Mouse (Mus musculus) C2C12 (cell line): ENCODE results near the gene Qars. TPM values are rescaled to one million over a fixed set of nuclear protein-coding genes. Genes with fewer than 3 reads are reported as not detected.

Experiments used
- H3K27me3 ChIP-seq: one replicate; pipeline ENCODE4 v1.6.1; 2011; ENCODE audit not compliant: control insufficient read depth, insufficient read depth, insufficient read length
- H3K36me3 ChIP-seq: one replicate; pipeline ENCODE4 v1.6.1; 2011; ENCODE audit not compliant: control insufficient read depth, insufficient read depth
- H3K4me3 ChIP-seq: one replicate; pipeline ENCODE4 v1.5.1; 2011; ENCODE audit warnings: mild to moderate bottlenecking, control low read depth; ENCODE audit not compliant: poor library complexity, insufficient read depth, severe bottlenecking
- H3K79me2 ChIP-seq: one replicate; pipeline ENCODE4 v1.6.1; 2011; ENCODE audit not compliant: control insufficient read depth, insufficient read depth
- H3K79me3 ChIP-seq: one replicate; pipeline ENCODE4 v1.6.1; 2011; ENCODE audit warnings: low read depth, control low read depth
- H3ac ChIP-seq: one replicate; pipeline ENCODE3; 2011; ENCODE audit warnings: low read depth; ENCODE audit not compliant: control insufficient read depth, insufficient read length
- CEBPB ChIP-seq: IDR thresholded peaks from one replicate; pipeline ENCODE4 v1.6.1; 2011; ENCODE audit warnings: low read depth, mild to moderate bottlenecking, control low read depth, moderate library complexity
- CTCF ChIP-seq: IDR thresholded peaks from one replicate; pipeline ENCODE4 v1.5.1; 2011; ENCODE audit not compliant: control insufficient read depth, insufficient read depth, insufficient read length
- FOSL1 ChIP-seq: IDR thresholded peaks from one replicate; pipeline ENCODE4 v1.8.0; 2011; ENCODE audit warnings: mild to moderate bottlenecking, low read length; ENCODE audit not compliant: poor library complexity, insufficient read depth, severe bottlenecking
- MAX ChIP-seq: IDR thresholded peaks from one replicate; pipeline ENCODE4 v1.6.1; 2011; ENCODE audit warnings: mild to moderate bottlenecking, control low read depth
- MYOD1 ChIP-seq: IDR thresholded peaks from one replicate; pipeline ENCODE4 v1.6.1; 2011; ENCODE audit warnings: low read depth; ENCODE audit not compliant: control insufficient read depth, insufficient read length
- MYOG ChIP-seq: IDR thresholded peaks from one replicate; pipeline ENCODE4 v1.6.1; 2011; ENCODE audit not compliant: control insufficient read depth, insufficient read length; ENCODE audit errors: extremely low read depth
- USF1 ChIP-seq: IDR thresholded peaks from one replicate; pipeline ENCODE4 v1.6.1; 2011; ENCODE audit warnings: low read depth, mild to moderate bottlenecking, control low read depth, moderate library complexity
- polyA plus RNA-seq: library from polyadenylated mRNA; unstranded; fragments of >200 nt; fragmentation: generic; extraction: Trizol; gene quantifications from one replicate; pipeline ENCODE4 v1.2.1, GENCODE M21; 2012; ENCODE audit warnings: missing spikeins

Qars gene
- polyA plus RNA-seq, 1 experiment = 203 TPM

GRCm38 (mm10) chr9:108525400-108525799, 17.9 kb downstream of the Qars start:
- Histone ChIP-seq H3K79me2 (peaks cover 92% of the 10 kb centered on the region), H3K27me3 (no peaks in the 10 kb centered on the region), H3K4me3 (no peak overlapping the region), H3K36me3 (peaks cover 54% of the 10 kb centered on the region), H3K79me3 (peaks cover 84% of the 10 kb centered on the region), H3ac (no peak overlapping the region)
- TF ChIP-seq CTCF (no peak), MYOG (no peak), MAX (no peak)

DNA sequence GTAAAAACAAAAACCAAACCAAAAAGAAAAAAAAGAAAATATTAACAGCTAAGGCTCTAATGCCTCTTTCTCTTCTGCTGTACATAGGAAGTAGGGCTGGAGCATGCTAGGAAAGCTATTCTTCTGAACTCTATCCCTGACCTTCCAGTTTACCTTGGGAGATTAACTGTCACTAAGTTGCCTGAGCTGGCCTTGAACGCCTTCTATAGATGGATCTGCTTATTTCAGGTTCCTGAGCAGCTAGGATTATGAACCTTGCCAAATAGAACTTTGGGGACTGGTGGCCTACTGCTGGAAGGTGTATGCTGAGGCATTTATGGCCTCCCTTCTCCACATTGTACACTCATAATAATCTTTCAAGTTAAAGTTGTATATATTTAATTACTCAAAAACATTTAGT, 23.4 kb downstream of the Qars start:
- no peak for TF ChIP-seq MAX
- no peak for TF ChIP-seq CEBPB
- TF ChIP-seq MYOD1 = no peak
- TF ChIP-seq USF1 = no peak
- no peak for TF ChIP-seq CTCF
- TF ChIP-seq FOSL1 = no peak
- TF ChIP-seq MYOG = no peak
- Histone ChIP-seq H3K4me3 (no peak overlapping the region), H3ac (no peak overlapping the region), H3K79me2 (peaks cover 73% of the 10 kb centered on the region), H3K36me3 (peaks cover 73% of the 10 kb centered on the region), H3K27me3 (no peaks in the 10 kb centered on the region), H3K79me3 (peaks cover 51% of the 10 kb centered on the region)

DNA sequence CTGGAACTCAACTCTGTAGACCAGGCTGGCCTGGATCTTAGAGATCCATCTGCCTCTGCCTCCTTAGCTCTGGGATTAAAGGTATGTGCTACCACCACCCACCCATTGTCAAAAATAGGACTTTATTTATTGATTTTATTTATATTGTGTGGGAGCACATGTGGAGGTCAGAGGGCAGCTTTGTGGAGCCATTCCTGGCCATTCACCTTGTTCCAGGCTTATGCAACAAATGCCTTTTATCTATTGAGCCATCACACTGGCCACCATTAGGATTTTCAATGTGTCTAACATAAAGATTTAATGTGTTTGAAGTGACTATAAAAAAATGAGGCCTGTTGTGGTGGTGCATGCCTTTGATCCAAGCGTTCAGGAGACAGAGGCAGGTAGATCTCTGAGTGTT, 24.0 kb downstream of the Qars start:
- Histone ChIP-seq H3K27me3 (no peaks in the 10 kb centered on the region), H3ac (no peak overlapping the region), H3K79me3 (peaks cover 45% of the 10 kb centered on the region), H3K4me3 (no peak overlapping the region), H3K79me2 (peaks cover 73% of the 10 kb centered on the region), H3K36me3 (peaks cover 76% of the 10 kb centered on the region)
- no peak for TF ChIP-seq USF1
- no peak for TF ChIP-seq MYOD1
- no peak for TF ChIP-seq CTCF
- no peak for TF ChIP-seq CEBPB
- no peak for TF ChIP-seq MAX
- no peak for TF ChIP-seq FOSL1
- no peak for TF ChIP-seq MYOG

DNA sequence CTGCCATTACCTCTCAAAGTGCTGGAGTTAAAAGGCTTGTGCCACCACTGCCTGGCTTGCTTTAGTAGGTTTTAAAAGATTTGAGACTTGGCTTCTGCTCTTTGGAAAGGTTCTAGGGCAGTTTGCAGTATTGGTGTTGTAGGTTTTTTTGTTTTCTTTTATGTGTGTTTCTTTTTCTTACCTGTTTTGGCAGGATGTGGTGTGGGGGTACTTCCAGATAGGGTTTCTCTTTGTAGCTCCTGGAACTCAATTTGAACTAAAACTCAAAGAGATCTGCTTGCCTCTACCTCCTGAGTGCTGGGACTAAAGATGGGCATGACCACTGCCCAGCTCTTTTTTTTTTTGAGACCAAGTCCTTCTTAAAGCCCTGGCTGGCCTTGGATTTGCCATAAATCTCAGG, 33.3 kb downstream of the Qars start:
- no peak overlapping the region for H3K4me3 ChIP-seq
- H3K79me3 ChIP-seq = peaks cover 21% of the 10 kb centered on the region
- peaks cover 96% of the 10 kb centered on the region for H3K36me3 ChIP-seq
- H3K79me2 ChIP-seq = peaks cover 49% of the 10 kb centered on the region
- no peak for TF ChIP-seq MYOG
- no peak for TF ChIP-seq MAX
- TF ChIP-seq MYOD1 = no peak
- TF ChIP-seq CEBPB = no peak
- no peaks in the 10 kb centered on the region for H3K27me3 ChIP-seq
- no peak overlapping the region for H3ac ChIP-seq

GRCm38 (mm10) chr9:108545986-108546385, 38.5 kb downstream of the Qars start:
- TF ChIP-seq CTCF (no peak), CEBPB (no peak), MYOG (no peak), MYOD1 (no peak), FOSL1 (no peak), USF1 (no peak), MAX (no peak)
- H3K4me3 ChIP-seq = no peak overlapping the region
- H3K27me3 ChIP-seq = no peaks in the 10 kb centered on the region
- peaks cover 23% of the 10 kb centered on the region for H3K79me3 ChIP-seq
- H3ac ChIP-seq = no peak overlapping the region
- H3K36me3 ChIP-seq = peaks cover 94% of the 10 kb centered on the region
- peaks cover 29% of the 10 kb centered on the region for H3K79me2 ChIP-seq

- H3ac ChIP-seq = no peak overlapping the region
- peaks cover 30% of the 10 kb centered on the region for H3K79me3 ChIP-seq
- no peaks in the 10 kb centered on the region for H3K27me3 ChIP-seq
- peaks cover 91% of the 10 kb centered on the region for H3K36me3 ChIP-seq
- TF ChIP-seq MYOG = no peak
- TF ChIP-seq CEBPB = no peak
- no peak for TF ChIP-seq CTCF
- no peak for TF ChIP-seq MAX
- no peak for TF ChIP-seq MYOD1
- TF ChIP-seq USF1 = no peak
- TF ChIP-seq FOSL1 = no peak
- H3K4me3 ChIP-seq = no peak overlapping the region
- H3K79me2 ChIP-seq = peaks cover 34% of the 10 kb centered on the region
Observed at GRCm38 (mm10) chr9:108546875-108547274, 39.4 kb downstream of the Qars start.
